Mouse (Mus musculus) heart, postnatal 0 days (tissue): ENCODE data around the gene Dclk1. TPM values are rescaled to one million over a fixed set of nuclear protein-coding genes. Genes with fewer than 3 reads are reported as not detected.

Experiments used
- ATAC-seq: fragments of 200-750 bp; cut with Nextera tagmentation; 2 replicates; pipeline ENCODE4 v1.8.0; 2017; ENCODE audit warnings: low read depth, moderate number of reproducible peaks, moderate library complexity; ENCODE audit not compliant: insufficient read depth
- DNase-seq: peaks from one replicate; pipeline ENCODE4 v3.0.0-alpha.2; 2016; ENCODE audit warnings: low spot score
- H3K27ac ChIP-seq: fragments of 300-500 bp; sonication (generic); 2 replicates; pipeline ENCODE4 v1.5.1; 2014; ENCODE audit warnings: low read depth, mild to moderate bottlenecking
- H3K27me3 ChIP-seq: fragments of 300-500 bp; sonication (generic); 2 replicates; pipeline ENCODE4 v1.6.1; 2014; ENCODE audit warnings: low read length, mixed read lengths; ENCODE audit not compliant: control insufficient read depth, insufficient read depth
- H3K36me3 ChIP-seq: fragments of 300-500 bp; sonication (generic); replicated peaks from 2 replicates; pipeline ENCODE4 v1.6.1; 2014; ENCODE audit warnings: low read length, mixed read lengths; ENCODE audit not compliant: control insufficient read depth, insufficient read depth
- H3K4me1 ChIP-seq: fragments of 300-500 bp; sonication (generic); 2 replicates; pipeline ENCODE4 v1.6.1; 2014; ENCODE audit warnings: antibody characterized with exemption; ENCODE audit not compliant: control insufficient read depth, insufficient read depth
- H3K4me2 ChIP-seq: fragments of 300-500 bp; sonication (generic); 2 replicates; pipeline ENCODE4 v1.6.1; 2014; ENCODE audit warnings: low read depth, mild to moderate bottlenecking, low read length, moderate library complexity
- H3K4me3 ChIP-seq: fragments of 300-500 bp; sonication (generic); 2 replicates; pipeline ENCODE4 v1.5.1; 2014; ENCODE audit warnings: low read depth, low read length
- H3K9ac ChIP-seq: fragments of 300-500 bp; sonication (generic); replicated peaks from 2 replicates; pipeline ENCODE4 v1.6.1; 2014; ENCODE audit warnings: low read depth, low read length, mixed read lengths
- H3K9me3 ChIP-seq: fragments of 300-500 bp; sonication (generic); replicated peaks from 2 replicates; pipeline ENCODE4 v1.6.1; 2016; ENCODE audit warnings: low read length; ENCODE audit not compliant: control insufficient read depth
- CTCF ChIP-seq: IDR thresholded peaks from 2 replicates; pipeline ENCODE4 v1.5.1; 2016; ENCODE audit warnings: antibody characterized with exemption, control low read depth, low read depth
- EP300 ChIP-seq: IDR thresholded peaks from 2 replicates; pipeline ENCODE4 v1.6.1; 2016; ENCODE audit warnings: antibody characterized with exemption, low read depth
- WGBS: fragments of 180-500 bp; shearing (Covaris S2); extraction: QIAGEN DNeasy Blood & Tissue Kit; methylation state at CpG from one replicate; pipeline ENCODE4 v1.1.7; 2014; 5-methylcytosine and 5-hydroxymethylcytosine counted together
- polyA plus RNA-seq: library from polyadenylated mRNA; unstranded; fragments of >200 nt; fragmentation: Nextera tagmentation; extraction: Ambion mirVana; gene quantifications from 2 replicates; pipeline ENCODE4 v1.2.1, GENCODE M21; 2015
- total RNA-seq: library from RNA; depleted of rRNA; stranded (reverse); fragments of >200 nt; gene quantifications from 2 replicates; pipeline ENCODE4 v1.2.3, GENCODE M21; 2014; ENCODE audit warnings: low replicate concordance

The Dclk1 gene
- total and polyA plus RNA-seq, 2 experiments from 2014 or later = 4.9 to 18.7 TPM

DNA sequence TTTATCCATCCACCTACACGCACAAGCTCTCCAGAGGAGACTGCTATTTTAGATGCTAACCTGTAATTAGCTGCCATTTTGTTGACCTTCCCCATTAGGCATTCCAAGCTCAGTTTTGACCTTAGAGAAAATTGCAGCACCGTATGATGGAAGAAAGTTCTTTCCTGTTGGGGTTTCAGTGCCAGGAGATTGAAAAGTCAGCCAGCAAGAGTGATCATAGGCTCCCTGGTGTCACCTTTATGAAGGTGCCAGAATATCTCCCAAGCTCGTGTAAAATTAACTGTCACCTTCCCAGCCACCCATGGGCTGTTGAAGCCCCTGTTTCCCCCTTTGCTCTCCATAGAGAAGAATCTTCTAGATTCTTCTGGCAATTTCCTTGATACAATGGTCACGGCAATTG lies 297.2 kb downstream of the Dclk1 start:
- Histone ChIP-seq H3K27me3 (no peaks in the 10 kb centered on the region), H3K9me3 (no peaks in the 10 kb centered on the region), H3K4me1 (peaks cover 5% of the 10 kb centered on the region; the same call in 1 of the 2 replicates), H3K4me2 (no peak overlapping the region), H3K36me3 (no peaks in the 10 kb centered on the region), H3K27ac (no peak overlapping the region), H3K9ac (no peak overlapping the region), H3K4me3 (no peak overlapping the region)
- WGBS = 48% methylated on average over 4 of the region's 4 CpGs
- DNase-seq (no peak), ATAC-seq (no peak)
- TF ChIP-seq CTCF = no peak
- TF ChIP-seq EP300 = no peak

- Histone ChIP-seq H3K9me3 (no peaks in the 10 kb centered on the region), H3K9ac (no peak overlapping the region), H3K27me3 (no peaks in the 10 kb centered on the region), H3K4me1 (peaks cover 5% of the 10 kb centered on the region; the same call in 1 of the 2 replicates), H3K4me3 (no peak overlapping the region), H3K4me2 (no peak overlapping the region), H3K36me3 (no peaks in the 10 kb centered on the region), H3K27ac (no peak overlapping the region)
- no peak for ATAC-seq
- no peak for DNase-seq
- TF ChIP-seq CTCF (no peak), EP300 (no peak)
- WGBS = 44% methylated on average over 12 of the region's 12 CpGs
Measured at GRCm38 (mm10) chr3:55539811-55540293, 297.7 kb downstream of the Dclk1 start.

DNA sequence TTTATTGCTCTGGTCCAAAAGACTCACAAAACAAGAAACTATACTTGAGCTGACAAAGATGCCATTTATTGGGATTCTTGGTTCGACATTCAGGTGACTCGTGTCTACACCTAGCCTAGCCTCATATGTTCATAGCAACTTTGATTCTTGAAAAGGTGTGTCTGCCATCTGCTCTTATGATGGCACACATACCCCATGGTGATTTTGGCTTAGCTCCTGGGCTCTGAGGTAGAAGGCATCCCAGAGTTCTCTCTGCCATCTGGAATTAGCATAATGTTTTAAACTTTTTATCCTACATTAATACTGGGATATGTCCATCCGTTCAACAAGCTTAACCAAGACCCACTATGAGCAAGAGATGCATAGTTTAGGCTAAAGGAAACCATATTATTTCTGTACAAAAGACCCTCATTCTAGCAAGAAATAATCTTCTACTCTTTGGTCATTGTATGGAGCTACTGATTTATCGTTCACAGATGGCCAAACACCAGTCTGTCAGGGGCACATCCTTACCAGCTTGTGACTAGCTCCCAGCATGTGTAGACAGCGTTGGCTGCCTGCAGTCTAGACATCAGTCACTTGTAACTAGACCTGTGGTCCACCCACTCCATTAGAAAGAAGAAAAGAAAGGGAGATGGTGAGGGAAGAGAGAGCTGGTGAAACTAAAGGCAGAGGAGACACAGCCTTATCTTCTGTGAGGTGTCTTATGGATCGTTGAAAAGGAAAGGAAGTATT lies 298.4 kb downstream of the Dclk1 start:
- Histone ChIP-seq H3K9ac (no peak overlapping the region), H3K27ac (no peak overlapping the region), H3K4me3 (no peak overlapping the region), H3K27me3 (no peaks in the 10 kb centered on the region), H3K9me3 (no peaks in the 10 kb centered on the region), H3K4me1 (peaks cover 5% of the 10 kb centered on the region; the same call in 1 of the 2 replicates), H3K4me2 (no peak overlapping the region), H3K36me3 (no peaks in the 10 kb centered on the region)
- DNase-seq (no peak), ATAC-seq (no peak)
- TF ChIP-seq CTCF = no peak
- TF ChIP-seq EP300 = no peak
- 86% methylated on average over 6 of the region's 6 CpGs for WGBS

DNA sequence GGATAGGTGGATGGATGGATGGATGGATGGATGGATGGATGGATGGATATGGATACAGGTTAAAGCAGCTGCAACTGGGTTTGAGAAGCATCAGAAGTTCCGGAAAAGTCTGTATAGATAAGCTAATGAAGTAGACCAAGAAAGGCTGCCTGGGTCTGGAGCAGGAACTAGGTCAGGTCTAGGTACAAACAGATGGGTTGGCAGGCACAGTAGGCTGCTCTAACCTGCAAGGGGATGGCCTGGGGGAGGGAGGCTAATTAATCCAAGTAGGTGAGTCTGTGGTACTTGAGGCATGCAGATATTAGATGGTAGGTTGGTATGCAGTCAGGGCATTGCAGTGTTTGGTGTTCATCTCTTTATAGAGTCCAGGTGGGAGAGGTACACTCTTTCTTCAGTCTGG lies 299.6 kb downstream of the Dclk1 start:
- no peak for TF ChIP-seq CTCF
- TF ChIP-seq EP300 = no peak
- Histone ChIP-seq H3K27me3 (no peaks in the 10 kb centered on the region), H3K4me2 (no peak overlapping the region), H3K9me3 (no peaks in the 10 kb centered on the region), H3K4me3 (no peak overlapping the region), H3K27ac (no peak overlapping the region), H3K4me1 (peaks cover 5% of the 10 kb centered on the region; the same call in 1 of the 2 replicates), H3K36me3 (no peaks in the 10 kb centered on the region), H3K9ac (no peak overlapping the region)
- ATAC-seq (no peak), DNase-seq (no peak)
- 87% methylated on average over 1 of the region's 1 CpGs for WGBS

GRCm38 (mm10) chr3:55542310-55542709 lies 300.1 kb downstream of the Dclk1 start:
- TF ChIP-seq CTCF = peak; percentile 28
- no peak for TF ChIP-seq EP300
- H3K36me3 ChIP-seq = no peaks in the 10 kb centered on the region
- peak overlapping the region; percentile 45 for H3K4me2 ChIP-seq
- DNase-seq (no peak), ATAC-seq (no peak)
- no peak overlapping the region for H3K9ac ChIP-seq
- 17% methylated on average over 8 of the region's 8 CpGs for WGBS
- no peak overlapping the region for H3K27ac ChIP-seq
- no peaks in the 10 kb centered on the region for H3K27me3 ChIP-seq
- H3K4me1 ChIP-seq = peaks cover 5% of the 10 kb centered on the region; the same call in 1 of the 2 replicates
- H3K4me3 ChIP-seq = peak overlapping the region; percentile 19; the same call in 1 of the 2 replicates
- no peaks in the 10 kb centered on the region for H3K9me3 ChIP-seq
